Mouse (Mus musculus): ENCODE measurements around the gene Zfp385c.
"Not testable (repeated sequence)": the region's sequence is repeated elsewhere in the genome, so short reads cannot be mapped to it uniquely, and the experiment has no call there.

Zfp385c gene

GRCm38 (mm10) chr11:100601372-100601771 lies 90.9 kb downstream of the Zfp385c start:
- DNase-seq (ENCODE audit: low spot score in 2 of 2), result no peak

- DNase-seq (ENCODE audit: low spot score in 2 of 2), result no peak
Observed at GRCm38 (mm10) chr11:100598074-100598473, 94.2 kb downstream of the Zfp385c start.

- no peak for DNase-seq (ENCODE audit: low spot score in 2 of 2)
Observed at GRCm38 (mm10) chr11:100595533-100595932, 96.7 kb downstream of the Zfp385c start.

- no peak for DNase-seq (ENCODE audit: low spot score in 2 of 2)
Observed at GRCm38 (mm10) chr11:100594608-100595007, 97.6 kb downstream of the Zfp385c start.

GRCm38 (mm10) chr11:100592346-100593046 lies 99.8 kb downstream of the Zfp385c start:
- no peak for DNase-seq (ENCODE audit: low spot score in 2 of 2)

GRCm38 (mm10) chr11:100588462-100588861 lies 103.8 kb downstream of the Zfp385c start:
- no peak for DNase-seq (ENCODE audit: low spot score in 2 of 2)

- DNase-seq (ENCODE audit: low spot score in 2 of 2), result no peak
Observed at GRCm38 (mm10) chr11:100585148-100585547, 107.1 kb downstream of the Zfp385c start.

- no peak for DNase-seq (ENCODE audit: low spot score in 2 of 2)
Observed at GRCm38 (mm10) chr11:100584561-100584961, 107.7 kb downstream of the Zfp385c start.

GRCm38 (mm10) chr11:100582836-100583235 lies 109.4 kb downstream of the Zfp385c start:
- no peak for DNase-seq (ENCODE audit: low spot score in 2 of 2)

GRCm38 (mm10) chr11:100582413-100582812 lies 109.8 kb downstream of the Zfp385c start:
- DNase-seq (ENCODE audit: low spot score in 2 of 2), result not testable (repeated sequence)

- peak in 1 of 2 experiments; percentile 43 for DNase-seq (ENCODE audit: low spot score in 2 of 2)
Observed at GRCm38 (mm10) chr11:100581756-100582155, 110.5 kb downstream of the Zfp385c start.

GRCm38 (mm10) chr11:100580275-100580674 lies 112.0 kb downstream of the Zfp385c start:
- no peak for DNase-seq (ENCODE audit: low spot score in 2 of 2)

- DNase-seq (ENCODE audit: low spot score in 2 of 2), result no peak
Observed at GRCm38 (mm10) chr11:100579116-100579799, 113.0 kb downstream of the Zfp385c start.

- DNase-seq (ENCODE audit: low spot score in 2 of 2), result no peak
Observed at GRCm38 (mm10) chr11:100577852-100578599, 114.2 kb downstream of the Zfp385c start.
